Mouse (Mus musculus): Measurements from ENCODE around the gene Zfp97. TPM values are rescaled to one million over a fixed set of nuclear protein-coding genes. Genes with fewer than 3 reads are reported as not detected.

Zfp97 gene
- under 1 TPM; 0.01 to 0.45 TPM for polyA plus RNA-seq (2012; fragmentation: generic; extraction: Trizol)

GRCm38 (mm10) chr17:17120830-17121502 lies at the start of gene Zfp97:
TSS of gene Zfp97 (plus strand) at chr17:17121415.

Other genes with a start within 250 kb of the Zfp97 start
- gene Zfp960, start 57.3 kb upstream of the Zfp97 start, polyA plus RNA-seq (2012; fragmentation: generic; extraction: Trizol): 1 to 10 TPM in 1 of 2 experiments, under 1 TPM in 1; 0.07 to 2.3 TPM

Data from C3H10T1/2 (cell line).